Mouse (Mus musculus) layer of hippocampus, postnatal 36 days (tissue): ENCODE measurements around the gene Rnf144a. TPM values are rescaled to one million over a fixed set of nuclear protein-coding genes. Genes with fewer than 3 reads are reported as not detected.
A peak's percentile ranks its signal among the peaks of the same experiment; 100 is the strongest.
"Not testable (repeated sequence)": the region's sequence is repeated elsewhere in the genome, so short reads cannot be mapped to it uniquely, and the experiment has no call there.

Source experiments
- DNase-seq, 2 experiments: peaks; one replicate each; pipeline ENCODE4 v3.0.0; 2022
- microRNA-seq, 2 experiments: library from miRNA; unstranded; fragments of <30 nt; microRNA quantifications; one replicate each; pipeline ENCODE4 v1.2.0; 2021
- total RNA-seq, 2 experiments: library from RNA; stranded (reverse); gene quantifications; 2 replicates each; pipeline ENCODE4 v1.2.3; 2021

Gene Rnf144a
- total RNA-seq, 2 experiments from 2014 or later = 22.6 to 23.8 TPM

DNA sequence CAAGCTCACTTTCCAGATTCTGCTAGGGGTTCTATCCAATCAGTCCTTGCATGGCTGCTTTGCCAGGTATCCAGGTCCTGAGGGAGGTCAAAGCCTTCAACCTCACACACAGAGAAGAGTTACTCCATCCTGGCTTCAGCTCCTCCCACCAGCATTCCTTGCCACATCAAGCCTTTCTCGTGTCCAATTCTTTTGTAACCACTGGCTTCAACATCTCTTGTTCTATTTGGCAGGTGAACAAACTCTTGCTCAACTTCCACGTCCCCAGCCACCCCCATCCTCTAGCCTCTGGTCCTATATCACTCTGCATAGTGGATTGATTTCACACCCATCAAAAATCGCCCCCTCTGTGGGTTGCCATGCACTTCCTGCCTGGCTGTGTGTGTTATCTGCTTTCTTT lies 98.8 kb downstream of the Rnf144a start:
- no peak for DNase-seq

DNA sequence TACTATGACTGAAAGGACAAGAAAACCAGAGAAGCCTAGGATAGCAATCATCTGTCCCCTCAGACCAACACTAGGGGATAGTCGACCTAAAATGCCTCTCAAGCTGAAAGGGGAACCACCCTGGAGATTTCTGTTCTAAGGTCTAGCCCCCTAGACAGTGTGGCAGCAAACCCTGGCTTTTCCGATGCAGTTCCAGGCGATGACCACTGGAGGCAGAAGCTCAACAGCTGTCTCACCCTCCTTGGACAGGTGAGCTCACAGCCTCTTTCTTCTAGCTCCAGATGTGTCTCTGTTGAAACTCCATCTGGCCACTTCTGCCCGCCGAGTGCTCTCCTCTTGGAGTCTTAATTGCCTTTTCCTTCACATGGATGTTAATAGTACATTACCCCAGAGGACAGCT lies 100.1 kb downstream of the Rnf144a start:
- no peak for DNase-seq

DNA sequence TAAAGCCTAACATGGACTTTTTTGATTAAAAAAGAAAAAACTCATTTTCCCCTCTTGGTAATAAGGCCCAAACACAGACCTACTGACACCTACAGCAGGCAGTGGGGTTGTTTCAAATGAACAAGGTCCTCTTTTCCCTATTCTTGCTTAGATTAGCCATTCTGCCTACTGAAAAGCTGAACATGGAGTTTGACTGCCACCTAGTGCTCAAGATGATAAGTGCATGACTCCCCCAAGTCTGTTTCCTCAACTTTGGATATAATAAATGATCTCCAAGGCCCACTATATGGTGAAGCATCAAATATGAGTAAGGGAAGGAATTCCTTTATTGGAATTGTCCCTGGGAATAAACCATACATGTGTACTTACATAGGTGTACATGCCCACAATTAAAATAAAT lies 103.5 kb downstream of the Rnf144a start:
- peak in 1 of 2 experiments; percentile 59 for DNase-seq

DNA sequence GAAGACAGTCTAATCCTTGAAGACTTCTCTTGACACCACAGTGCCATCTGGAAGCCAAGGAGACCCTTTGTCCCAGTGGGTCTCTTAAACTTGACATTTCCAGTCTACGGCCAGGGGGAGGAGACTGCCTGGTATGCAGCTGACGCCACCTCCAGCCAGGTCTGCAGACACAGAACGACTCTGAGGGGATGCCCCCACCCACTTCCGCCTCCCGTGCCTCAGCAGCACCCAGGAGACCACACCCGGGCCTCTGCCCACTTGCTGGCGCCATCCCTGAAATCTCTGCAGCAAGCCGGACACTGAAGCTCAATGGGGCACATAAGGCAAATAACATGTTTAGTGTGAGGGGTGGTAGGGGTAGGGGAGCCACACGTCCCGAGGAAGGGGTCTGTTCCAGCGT lies 104.8 kb downstream of the Rnf144a start:
- DNase-seq = no peak

DNA sequence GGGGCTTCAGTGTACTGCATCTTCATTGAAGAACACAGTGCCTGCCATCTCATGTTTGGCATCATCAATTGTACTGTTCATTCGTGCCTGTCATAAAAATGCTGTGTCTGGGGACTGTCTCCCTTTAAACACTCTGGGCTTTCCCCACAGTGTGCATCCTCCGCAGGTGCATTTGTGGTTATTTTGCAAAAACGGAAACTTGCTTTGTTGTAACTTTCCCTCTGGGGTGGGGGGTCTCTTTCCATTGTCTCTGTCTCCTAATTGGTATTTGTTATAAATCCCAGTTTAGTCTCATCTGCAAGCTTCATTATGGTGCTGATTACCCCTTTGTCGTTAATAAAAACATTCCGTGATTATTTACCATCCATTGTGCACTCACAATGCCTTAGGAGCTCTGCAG lies 112.2 kb downstream of the Rnf144a start:
- no peak for DNase-seq

DNA sequence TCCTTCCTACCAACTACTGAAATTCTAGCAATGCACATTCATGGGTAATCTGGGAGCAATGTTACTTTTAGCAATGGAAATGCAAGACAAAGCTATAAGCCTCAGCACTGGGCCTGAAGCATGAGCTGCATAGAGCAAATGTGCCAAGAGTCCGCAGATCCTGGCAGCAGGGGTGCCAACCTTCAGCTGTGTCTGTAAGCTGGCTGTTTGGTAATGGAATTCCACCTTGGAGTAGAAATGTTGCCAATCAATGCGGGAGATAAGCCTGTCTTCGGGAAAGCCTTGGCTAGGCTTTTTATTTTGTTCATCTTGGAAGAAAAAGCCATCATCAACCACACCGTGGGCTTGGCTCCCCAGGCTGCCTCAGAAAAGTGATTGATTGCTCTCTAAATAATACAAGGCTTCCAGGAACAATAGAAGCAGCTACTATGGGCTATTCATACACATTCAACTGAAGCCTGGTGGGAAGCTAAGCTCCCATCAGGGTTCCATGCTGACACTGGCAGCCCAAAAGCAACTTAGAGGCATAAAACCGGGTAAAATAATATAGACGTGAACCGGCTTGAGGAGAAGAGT lies 115.5 kb downstream of the Rnf144a start:
- DNase-seq = no peak

DNA sequence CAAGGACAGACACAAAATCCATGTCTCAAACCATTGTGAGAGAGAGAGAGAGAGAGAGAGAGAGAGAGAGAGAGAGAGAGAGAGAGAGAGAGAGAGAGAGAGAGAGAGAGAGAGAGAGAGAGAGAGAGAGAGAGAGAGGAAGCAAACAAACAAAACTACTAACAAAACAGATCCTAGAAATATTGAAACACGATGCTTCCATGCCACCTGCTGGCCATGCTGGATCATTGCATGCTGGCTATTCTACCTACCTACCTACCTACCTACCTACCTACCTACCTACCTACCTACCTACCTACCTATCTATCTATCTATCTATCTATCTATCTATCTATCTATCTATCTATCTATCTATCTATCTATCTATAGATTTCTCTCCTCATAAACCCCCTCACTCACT lies 119.1 kb downstream of the Rnf144a start:
- DNase-seq = not testable (repeated sequence)

DNA sequence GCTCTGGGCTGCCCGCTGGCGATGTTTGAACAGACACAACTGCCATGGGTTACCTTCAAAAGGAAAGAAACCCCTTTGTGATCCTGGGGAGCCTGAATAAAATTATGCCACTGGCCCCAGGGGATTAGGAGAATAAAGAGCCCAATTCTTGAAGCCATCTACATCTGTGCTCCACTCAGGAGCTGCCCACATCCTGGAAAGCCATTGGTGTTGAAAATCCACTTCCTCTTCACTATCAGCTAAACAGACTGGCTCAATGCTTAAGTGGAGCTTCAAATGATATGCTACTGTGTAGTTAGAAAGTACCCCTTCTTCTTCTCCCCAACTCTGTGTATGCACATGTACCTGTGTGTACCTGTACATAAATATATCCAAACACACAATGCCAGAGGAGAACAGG lies 125.9 kb downstream of the Rnf144a start:
- DNase-seq = no peak

DNA sequence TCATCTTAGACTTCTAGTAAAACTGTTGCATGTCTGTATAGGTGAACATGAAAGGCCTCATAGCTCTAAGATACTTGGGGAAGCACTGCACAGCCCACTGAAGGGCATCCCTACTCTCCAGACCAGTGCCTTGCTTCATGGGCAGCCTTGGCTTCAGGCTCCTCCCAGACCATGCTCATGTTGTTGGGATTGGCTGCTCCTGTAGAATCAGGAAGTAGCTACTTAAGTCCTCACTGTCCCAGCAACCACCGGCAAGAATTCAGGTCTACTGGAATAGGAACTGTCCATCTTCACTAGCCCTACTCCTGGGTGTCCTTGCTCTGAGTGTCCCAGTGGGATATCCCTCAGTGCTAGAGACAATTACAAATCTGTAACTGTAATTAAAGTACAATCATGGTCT lies 126.7 kb downstream of the Rnf144a start:
- no peak for DNase-seq

DNA sequence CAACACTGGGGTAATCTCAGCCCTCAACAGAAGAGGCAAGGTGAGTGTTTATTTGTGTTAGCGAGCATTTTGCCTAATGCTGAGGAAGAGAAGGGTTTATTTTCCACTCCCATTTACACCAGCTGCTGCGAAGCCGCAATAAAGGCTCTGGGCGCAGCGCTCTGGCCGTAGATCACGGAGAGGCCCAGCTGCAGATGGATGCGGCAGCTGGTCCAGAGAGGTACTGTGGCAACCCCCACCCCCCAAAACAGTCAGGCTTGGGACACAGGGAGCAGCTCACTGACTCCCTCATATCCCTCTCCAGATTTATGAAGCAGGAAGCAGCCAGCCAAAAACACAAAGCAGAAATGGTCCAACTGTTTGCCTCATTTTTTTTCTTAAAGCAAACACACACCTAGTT lies 129.1 kb downstream of the Rnf144a start:
- no peak for DNase-seq

DNA sequence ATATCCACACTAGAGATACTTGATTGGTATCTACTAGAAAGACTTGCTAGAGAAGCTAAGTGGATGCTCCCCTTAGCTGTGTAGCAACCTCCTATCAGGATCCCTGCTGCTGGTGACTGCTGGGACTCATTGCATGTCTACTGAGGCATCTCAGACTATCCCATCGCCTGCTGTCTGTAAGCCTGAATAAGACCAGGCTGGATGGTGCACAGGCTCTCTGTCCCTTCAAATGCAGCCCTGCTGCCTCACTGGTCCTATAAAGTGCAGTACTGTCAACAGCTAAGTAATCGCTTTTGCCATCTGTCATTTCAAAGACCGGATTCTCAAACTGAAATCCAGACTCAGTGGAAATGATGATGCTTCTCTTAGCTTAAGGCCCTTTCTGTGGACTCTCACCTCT lies 129.6 kb downstream of the Rnf144a start:
- DNase-seq = no peak

DNA sequence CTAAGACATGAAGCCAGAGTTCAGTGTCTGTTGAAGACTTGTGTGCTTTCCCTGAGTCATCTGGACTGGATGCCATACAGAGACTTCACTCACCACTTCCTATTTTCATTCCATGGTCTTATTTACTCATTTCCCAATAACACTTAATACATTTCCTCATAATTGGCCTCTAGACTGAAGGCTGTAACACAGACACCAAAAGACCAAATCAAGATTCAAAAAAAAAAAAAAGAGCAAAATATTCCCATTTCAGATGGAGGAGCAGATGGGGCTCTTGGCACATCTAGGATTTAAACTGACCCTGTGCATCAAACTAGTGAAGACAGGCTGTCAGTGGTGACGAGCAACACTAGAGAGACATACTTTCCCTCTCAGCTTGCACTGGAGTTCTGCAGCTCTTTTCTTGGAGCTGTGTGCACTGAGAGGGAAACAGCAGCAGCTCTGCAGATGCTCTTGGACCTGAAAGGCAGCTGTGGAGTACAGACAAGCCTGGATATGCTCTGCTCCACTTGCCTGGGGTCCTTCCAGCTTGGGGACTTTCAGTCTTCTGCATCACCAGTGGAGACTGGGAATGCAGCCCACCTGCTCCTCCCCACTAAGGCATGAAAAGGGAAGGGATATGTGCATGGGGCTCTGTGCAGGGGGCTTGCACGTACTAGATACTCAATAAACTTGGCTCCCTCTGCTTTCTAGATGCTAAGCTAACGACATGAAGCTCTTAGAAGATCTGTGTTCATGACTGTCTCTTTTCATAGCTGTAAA lies 134.2 kb downstream of the Rnf144a start:
- no peak for DNase-seq

DNA sequence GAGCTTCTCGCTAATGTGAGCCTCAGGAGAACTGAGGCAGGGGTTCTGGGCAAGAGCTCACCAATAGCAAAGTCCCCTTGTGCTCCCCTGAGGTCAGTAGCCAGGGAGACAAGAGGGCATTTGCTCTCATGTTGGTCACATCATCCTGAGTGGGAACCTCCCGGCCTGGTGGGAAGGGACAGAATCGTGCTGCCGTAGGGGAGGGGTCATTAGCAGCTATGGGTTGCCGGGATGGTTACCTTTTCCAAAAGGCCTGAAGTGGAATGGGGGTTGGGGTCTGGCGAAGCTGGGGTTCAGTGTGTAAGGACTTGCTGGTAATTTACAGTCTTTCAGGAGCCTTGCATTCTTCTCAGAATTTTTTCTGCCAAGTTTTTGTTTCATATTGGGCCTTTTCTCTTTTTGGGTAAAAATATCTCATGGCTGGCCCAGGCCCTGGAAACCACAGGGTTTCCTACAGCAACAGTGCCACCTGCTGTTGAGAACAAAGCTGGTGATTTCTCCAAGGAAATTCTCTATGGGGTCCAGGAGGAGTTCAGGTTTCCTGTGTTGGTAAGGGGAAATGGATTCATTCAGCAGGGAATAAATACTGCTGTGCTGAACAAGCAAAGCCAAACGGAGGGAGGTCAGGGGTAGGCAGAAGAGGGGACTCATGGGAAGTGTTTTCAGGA lies 137.9 kb downstream of the Rnf144a start:
- DNase-seq = peak; percentile 40 to 54

DNA sequence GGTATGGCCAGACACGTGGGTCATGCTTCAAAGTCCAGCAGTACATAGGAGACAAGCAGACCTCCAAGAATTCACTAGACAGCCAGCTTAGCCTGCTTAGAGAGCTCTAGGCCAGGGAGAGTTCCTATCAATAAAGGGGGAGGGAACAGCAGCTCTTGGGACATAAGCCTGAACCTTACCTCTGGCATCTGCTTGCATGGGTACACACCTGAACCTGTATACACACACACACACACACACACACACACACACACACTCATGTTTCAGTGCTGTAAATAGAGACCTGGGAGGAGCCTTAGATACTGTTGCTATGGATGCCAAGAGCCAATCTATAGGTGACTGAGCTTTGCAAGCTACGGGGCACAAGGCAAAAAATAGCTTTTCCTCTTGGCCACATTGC lies 138.5 kb downstream of the Rnf144a start:
- no peak for DNase-seq

Small RNAs within 50 kb of the gene (microRNA-seq; reads per million reads assigned to microRNA genes)
- 0.21 to 0.90 reads per million in 2 experiments for gene Mir6538

Other genes starting within 250 kb of the Rnf144a start
- under 1 TPM; 0.30 to 0.57 TPM for gene Rsad2, start 41.2 kb upstream of the Rnf144a start, total RNA-seq
- gene Cmpk2, start 54.0 kb upstream of the Rnf144a start, total RNA-seq = 10 to 100 TPM; 15.1 to 16.2 TPM